Mouse (Mus musculus) cerebellum, adult 9-10 months (tissue): ENCODE data around the gene Ilf2.
A peak's percentile ranks its signal among the peaks of the same experiment; 100 is the strongest.

Experiments used
- DNase-seq: peaks from one replicate; pipeline ENCODE4 v3.0.0; 2022

The Ilf2 gene

DNA sequence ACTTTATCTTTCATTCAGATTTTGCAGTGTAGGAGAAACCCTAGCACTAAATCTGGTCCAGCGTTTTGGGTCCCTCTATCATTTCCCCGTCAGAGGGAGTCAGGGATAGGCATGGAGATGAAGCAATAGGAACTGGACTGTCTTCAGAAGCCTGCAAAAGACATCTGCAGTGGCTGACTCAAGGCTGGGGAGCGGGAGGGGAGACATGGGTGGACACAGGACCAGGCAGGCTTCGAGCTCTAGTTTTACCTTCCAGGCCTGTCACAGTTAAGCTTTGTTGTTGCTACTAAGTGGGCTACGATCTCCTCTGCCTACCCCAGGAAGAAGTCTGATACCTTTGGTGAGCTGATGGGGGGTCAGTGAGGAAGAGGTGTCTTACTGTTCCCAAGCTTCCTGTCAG is 36.4 kb downstream of the Ilf2 start:
- DNase-seq: no peak

DNA sequence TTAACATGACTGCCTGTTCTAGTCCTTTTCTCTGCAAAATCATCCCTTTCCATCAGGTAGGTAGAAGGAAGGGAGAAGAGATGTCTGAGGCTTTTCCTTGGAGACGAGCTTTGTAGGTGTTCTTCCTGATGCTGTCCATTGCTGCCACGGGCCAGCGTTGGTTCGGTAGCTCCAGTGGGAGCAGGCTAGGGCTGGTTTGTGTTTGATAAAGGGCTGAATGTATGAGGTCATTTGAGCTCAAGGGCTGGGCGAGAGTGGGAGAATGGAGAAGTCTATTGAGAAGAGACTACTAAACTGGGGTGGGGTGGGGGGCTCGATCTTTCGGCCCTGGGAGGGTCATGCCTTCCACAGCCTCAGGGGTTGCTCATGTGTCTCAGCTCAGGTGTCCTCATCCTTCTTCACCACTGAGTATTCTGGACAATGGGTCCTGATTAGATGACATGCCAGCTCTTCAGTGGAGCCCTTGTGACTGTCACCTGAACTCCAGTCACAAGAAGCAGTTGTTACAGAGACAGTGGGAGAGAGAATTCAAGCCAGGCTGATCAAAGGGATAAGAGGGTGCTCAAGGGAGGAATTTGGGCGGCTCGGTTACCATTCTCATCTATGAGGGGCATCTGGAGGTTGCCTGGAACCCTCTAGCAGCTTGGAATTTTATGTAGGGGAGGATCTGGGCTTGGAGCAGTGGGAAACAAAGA is 37.2 kb downstream of the Ilf2 start:
- no peak for DNase-seq

DNA sequence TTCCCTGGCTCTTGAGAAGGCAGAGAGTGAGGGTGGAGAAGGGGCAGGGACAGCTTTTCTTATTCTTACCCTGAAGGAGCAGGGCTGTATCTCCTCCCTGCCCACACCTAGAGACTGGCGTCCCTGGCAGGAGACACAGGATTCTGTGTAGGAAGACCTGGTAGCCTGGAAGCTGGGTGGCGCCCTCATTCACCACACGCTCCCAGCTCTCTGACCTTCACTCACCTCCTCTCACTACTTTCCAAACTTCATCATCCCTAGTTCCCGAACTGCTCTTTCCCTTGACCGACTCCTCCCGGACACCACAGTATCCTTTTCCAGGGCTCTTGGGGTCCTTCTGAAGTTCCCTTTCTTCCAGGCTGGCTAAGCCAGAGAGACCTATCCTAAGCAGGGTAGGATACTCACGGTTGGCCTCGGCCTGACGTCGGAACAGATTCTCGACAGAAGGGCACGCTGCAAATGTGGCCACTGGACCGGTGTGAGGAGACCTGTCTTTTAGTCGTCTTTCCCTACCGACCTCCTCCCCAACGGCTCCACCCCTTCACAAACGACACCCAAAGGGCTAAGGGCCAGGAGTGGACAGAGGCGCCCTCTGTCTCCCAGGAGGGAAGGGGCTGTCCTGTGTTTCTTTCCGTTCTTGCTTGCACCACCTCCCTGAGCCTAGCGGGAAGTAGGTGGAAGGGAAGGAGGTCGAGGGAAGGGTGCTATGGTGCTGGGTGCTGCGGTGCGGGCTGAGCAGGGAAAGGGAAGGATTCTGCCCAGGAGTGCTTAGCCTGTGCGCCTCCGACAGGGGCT is 38.1 kb downstream of the Ilf2 start, which contains the start of the genes S100a1 and S100a13:
Gene S100a1, minus strand, starts transcription at position 597 of the 795 bp plus-strand sequence.
Gene S100a13, plus strand, starts transcription at position 640 of the 795 bp plus-strand sequence.
- DNase-seq: no peak

DNA sequence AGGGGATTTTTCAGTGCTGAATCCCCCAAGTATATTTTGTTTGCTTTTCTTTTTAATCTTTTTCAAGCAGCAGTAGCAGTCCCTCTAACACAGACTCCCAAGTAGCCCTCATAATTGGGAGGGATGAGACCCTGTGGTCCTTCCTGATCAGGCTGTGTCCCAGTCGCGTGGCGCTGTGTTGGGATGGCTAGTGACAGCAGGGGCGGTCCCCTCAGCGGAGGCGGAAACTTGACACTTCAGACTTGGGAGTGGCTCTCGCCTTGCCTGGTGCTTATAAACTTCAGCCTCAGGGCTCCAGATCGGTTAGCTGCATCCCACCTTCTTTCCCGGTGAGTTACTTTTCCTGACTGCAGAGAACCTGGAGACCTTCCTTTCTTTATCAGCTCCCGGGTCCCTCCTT is 38.8 kb downstream of the Ilf2 start:
- DNase-seq: no peak

DNA sequence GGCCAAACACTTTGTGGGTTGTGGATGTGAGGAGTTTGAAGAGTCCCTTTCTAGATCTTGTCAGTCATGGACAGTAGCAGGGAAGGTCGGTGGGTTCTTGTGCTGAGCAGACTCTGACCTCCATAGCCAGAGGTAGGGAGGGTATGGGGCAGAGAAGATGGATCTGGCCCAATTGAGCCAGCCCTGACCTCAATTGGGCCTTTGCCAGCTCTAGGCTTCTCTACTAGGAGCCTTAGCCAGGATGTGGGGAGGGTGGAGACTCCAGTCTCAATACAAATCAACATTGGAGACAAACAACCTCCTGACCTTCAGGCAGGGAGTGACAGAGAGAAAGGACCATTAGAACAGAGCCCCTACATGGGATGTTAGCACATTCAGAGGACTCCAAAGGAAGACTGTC is 39.3 kb downstream of the Ilf2 start:
- no peak for DNase-seq

DNA sequence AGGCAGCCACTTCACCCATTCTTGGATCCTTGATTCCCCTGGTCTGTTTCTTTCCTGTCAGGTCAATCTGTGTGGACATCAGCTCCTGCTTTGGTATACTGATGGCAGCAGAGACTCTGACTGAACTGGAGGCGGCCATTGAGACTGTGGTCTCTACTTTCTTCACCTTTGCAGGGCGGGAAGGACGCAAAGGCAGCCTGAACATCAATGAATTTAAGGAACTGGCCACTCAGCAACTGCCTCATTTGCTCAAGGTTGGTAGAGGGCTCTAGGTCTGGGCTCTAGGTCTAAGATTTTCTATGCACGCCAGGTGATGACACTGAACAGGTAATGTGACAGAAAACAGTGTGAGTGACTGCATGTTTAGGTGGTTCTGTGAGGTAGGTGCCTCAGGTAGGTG is 39.9 kb downstream of the Ilf2 start:
- DNase-seq: no peak

DNA sequence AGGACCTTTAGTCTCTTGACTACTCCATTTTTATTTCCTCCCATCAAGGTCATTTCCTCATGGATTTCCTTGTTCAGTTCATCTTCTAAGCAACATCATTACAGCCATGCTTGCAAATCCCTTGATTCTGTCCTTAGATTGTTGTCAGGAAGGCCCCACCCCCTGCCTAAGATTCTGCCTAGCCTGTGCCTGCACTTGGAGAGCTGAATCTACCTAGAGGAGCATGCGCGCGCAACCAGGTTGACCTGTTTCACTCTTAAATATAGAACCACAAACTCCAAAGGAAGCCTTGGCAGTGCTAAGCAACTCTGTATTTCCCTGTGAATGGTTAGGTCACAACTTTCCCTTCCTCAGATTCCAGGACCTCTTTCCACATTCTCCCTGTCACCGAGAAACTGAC is 41.8 kb downstream of the Ilf2 start:
- no peak for DNase-seq

DNA sequence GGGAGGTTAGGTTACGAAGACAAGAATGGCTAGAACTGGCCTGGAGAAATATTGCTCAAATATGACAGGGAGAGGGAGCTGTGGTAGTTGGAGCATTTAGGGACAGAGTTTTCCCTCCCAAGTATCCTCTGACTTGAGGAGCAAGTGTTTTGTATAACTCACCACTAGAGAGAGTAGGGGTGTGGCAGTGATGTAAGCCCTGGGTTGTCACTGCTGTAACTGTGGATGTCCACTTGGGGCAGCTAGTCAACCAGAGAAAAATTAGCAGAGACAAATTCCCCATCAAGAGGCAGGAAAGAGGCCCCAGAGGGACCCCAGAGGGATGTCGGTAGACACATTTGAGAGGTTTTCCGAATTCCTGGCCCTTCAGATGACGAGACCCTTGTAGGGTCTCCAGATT is 49.5 kb downstream of the Ilf2 start:
- DNase-seq: no peak

DNA sequence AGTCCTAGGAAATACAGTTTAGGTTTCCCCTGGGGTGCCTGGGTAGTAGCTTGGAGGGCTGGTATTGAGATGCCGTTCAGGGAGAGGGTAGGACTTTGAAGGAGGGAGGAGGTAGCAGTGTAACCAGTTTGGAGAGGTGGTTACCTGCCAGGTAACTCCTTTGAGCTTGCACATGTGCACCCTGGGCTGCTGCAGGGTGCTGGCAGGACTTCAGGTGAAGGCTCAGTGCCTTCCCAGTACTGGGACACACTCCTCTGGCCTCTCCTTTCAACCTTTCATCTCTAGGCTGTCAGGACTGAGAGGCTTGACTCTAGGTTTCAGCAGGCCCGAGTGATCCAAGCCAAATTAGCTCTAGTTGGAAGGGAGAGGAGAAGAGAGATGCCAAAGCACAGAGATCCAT is 50.1 kb downstream of the Ilf2 start:
- no peak for DNase-seq

DNA sequence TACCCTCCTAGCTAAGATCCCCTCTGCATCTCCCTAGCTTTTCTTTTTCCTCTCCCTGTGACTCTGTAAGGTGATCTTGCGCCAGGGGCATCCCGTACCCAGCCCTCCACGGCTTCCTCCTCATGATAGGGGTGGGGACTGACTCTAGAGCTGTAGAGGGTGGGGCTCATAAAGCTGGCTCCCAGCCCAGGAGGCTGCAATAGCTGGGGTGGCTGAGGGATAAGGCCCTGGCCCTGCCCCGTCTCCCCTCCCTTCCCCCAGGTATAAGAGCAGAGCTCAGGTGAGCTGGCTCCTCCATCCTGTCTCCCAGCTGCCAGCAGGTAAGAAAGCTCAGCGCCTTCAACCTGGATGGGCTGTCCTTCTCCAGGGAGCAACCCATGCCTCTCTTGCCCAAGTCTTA is 50.7 kb downstream of the Ilf2 start, which contains the start of gene S100a14:
Gene S100a14, plus strand, starts transcription at position 277 of the 400 bp plus-strand sequence.
- DNase-seq: no peak

DNA sequence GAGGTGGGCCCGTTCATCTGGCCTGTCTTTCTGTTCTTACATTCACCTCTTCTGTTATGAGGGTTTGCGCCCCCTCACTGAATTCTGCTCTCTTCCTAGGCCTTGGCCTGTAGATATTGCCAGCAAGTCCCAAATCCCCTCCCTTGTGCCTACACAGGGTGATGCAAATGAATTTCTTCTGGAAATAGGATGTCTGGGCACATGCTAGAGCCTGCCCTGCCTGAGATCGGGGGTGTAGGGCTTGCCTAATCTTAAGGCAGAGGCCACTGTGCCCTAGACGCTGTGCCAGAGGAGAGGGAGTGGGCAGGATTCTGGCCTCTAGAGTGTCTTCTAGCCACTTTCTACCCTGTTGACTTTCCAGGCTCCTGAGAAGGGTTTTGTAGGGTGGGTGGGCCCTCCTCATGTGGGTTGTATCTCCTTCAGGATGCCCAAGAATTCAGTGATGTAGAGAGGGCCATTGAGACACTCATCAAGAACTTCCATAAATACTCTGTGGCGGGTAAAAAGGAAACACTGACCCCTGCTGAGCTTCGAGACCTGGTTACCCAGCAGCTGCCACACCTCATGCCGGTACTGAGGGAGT is 51.5 kb downstream of the Ilf2 start:
- no peak for DNase-seq

DNA sequence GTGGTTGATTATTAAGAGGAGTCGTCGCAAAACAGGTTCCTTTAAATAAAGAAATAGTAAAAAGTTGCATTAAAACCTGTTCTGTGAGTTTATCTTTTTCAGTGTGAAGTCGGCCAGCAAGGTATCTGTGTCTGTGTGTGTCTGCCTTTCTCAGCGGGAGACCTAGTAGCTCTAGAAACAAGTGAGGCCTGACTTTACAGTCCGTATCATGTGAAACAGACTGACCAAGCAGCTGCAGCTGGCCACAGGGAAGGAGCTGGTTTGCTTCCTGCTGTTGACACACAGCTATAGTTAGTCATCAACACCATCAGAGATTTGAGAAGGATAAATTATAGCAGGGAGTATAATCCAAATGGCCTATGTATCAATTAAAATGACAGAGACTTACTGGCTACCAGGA is 55.8 kb downstream of the Ilf2 start:
- no peak for DNase-seq

DNA sequence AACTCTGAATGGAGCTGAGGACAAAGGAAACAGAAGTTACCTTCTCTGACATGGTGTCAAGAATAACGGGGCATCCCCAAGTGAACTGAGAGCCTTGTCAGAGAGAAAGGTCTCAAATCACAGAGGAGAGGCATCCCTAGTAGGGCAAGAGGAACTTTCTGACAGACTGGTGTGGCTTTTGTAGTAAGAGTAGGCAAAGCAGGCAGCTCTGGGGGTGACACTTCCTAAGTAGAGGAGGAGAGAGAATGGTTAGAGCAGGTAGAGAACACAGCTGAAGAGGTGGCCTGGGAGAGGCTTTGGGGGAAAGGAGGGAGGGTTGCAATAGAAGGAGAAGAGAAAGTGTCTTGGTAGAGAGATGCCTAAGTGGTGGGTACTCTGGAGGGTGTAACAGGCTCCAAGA is 59.5 kb downstream of the Ilf2 start:
- DNase-seq: no peak

DNA sequence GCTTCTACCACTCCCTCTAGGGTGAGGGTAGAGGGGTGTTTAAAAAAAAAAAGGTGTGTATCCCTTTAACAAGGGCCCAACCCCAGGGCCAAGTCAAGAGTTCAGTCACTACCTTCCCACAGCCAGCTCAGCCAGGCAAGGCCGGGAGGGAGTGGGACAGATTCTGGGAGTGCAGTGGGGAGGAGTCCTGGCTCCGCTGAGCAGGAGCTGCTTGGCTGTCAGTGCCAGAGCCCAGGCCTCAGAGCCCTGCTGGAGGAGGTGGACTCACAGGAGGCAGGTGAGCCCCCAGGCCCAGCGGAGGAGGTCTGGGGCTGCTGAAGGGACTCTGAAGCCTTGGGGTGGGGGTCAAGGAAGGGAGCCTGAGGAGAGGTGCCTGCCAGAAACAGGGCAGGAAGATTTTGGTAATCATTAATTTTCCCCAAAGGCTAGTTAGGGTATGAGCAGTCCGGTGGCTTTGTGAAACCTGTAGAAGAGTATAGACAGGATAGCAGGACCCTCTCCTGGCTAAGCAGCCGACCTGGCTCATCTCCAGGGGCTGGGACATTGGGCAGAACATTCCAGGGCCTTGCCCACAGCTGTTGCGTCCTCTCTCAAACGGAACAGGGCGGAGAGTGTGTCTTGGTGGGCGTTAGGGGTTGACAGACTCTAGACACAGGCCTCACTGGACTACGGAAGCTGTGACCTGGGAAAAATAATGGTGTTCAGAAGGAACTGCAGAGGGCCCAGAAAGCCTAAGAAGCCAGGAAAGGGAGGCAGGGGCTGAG is 61.4 kb downstream of the Ilf2 start, which contains the start of gene S100a16:
Gene S100a16, plus strand, starts transcription at position 114 of the 764 bp plus-strand sequence.
- peak; percentile 75 for DNase-seq

DNA sequence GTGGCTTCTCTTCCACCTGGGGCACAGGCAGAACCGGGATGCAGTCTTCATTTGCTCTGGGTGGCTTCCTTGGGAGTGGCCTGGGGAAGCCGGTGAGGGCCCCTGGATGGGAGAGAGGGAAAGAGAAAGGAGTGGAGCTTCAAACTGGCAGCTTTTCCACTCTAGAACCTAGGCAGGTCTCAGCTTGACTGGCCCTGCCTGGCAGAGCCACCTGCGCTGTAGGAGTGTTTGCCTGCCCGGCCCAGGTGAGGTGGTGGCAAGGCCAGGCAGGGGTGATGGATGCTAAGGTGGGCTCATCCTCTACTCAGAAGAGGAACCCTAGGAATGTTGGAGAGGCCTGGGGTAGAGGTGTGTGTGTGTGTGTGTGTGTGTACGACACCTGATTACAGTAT is 62.0 kb downstream of the Ilf2 start:
- DNase-seq: no peak
